Mouse (Mus musculus) C2C12 (cell line): ENCODE measurements around the gene Ccdc14. TPM values are rescaled to one million over a fixed set of nuclear protein-coding genes. Genes with fewer than 3 reads are reported as not detected.
"Not testable (repeated sequence)": the region's sequence is repeated elsewhere in the genome, so short reads cannot be mapped to it uniquely, and the experiment has no call there.

Experiments
- H3K27me3 ChIP-seq: one replicate; pipeline ENCODE4 v1.6.1; 2011; ENCODE audit not compliant: control insufficient read depth, insufficient read depth, insufficient read length
- H3K36me3 ChIP-seq: one replicate; pipeline ENCODE4 v1.6.1; 2011; ENCODE audit not compliant: control insufficient read depth, insufficient read depth
- H3K4me3 ChIP-seq: one replicate; pipeline ENCODE4 v1.5.1; 2011; ENCODE audit warnings: mild to moderate bottlenecking, control low read depth; ENCODE audit not compliant: poor library complexity, insufficient read depth, severe bottlenecking
- H3K79me2 ChIP-seq: one replicate; pipeline ENCODE4 v1.6.1; 2011; ENCODE audit not compliant: control insufficient read depth, insufficient read depth
- H3K79me3 ChIP-seq: one replicate; pipeline ENCODE4 v1.6.1; 2011; ENCODE audit warnings: low read depth, control low read depth
- H3ac ChIP-seq: one replicate; pipeline ENCODE3; 2011; ENCODE audit warnings: low read depth; ENCODE audit not compliant: control insufficient read depth, insufficient read length
- CEBPB ChIP-seq: IDR thresholded peaks from one replicate; pipeline ENCODE4 v1.6.1; 2011; ENCODE audit warnings: low read depth, mild to moderate bottlenecking, control low read depth, moderate library complexity
- CTCF ChIP-seq: IDR thresholded peaks from one replicate; pipeline ENCODE4 v1.5.1; 2011; ENCODE audit not compliant: control insufficient read depth, insufficient read depth, insufficient read length
- FOSL1 ChIP-seq: IDR thresholded peaks from one replicate; pipeline ENCODE4 v1.8.0; 2011; ENCODE audit warnings: mild to moderate bottlenecking, low read length; ENCODE audit not compliant: poor library complexity, insufficient read depth, severe bottlenecking
- MAX ChIP-seq: IDR thresholded peaks from one replicate; pipeline ENCODE4 v1.6.1; 2011; ENCODE audit warnings: mild to moderate bottlenecking, control low read depth
- MYOD1 ChIP-seq: IDR thresholded peaks from one replicate; pipeline ENCODE4 v1.6.1; 2011; ENCODE audit warnings: low read depth; ENCODE audit not compliant: control insufficient read depth, insufficient read length
- MYOG ChIP-seq: IDR thresholded peaks from one replicate; pipeline ENCODE4 v1.6.1; 2011; ENCODE audit not compliant: control insufficient read depth, insufficient read length; ENCODE audit errors: extremely low read depth
- USF1 ChIP-seq: IDR thresholded peaks from one replicate; pipeline ENCODE4 v1.6.1; 2011; ENCODE audit warnings: low read depth, mild to moderate bottlenecking, control low read depth, moderate library complexity
- polyA plus RNA-seq: library from polyadenylated mRNA; unstranded; fragments of >200 nt; fragmentation: generic; extraction: Trizol; gene quantifications from one replicate; pipeline ENCODE4 v1.2.1, GENCODE M21; 2012; ENCODE audit warnings: missing spikeins

The Ccdc14 gene
- polyA plus RNA-seq, 1 experiment: 2.1 TPM

GRCm38 (mm10) chr16:34700165-34700827 is 9.9 kb downstream of the Ccdc14 start:
- H3K79me3 ChIP-seq: no peaks in the 10 kb centered on the region
- H3K27me3 ChIP-seq: no peaks in the 10 kb centered on the region
- no peak for TF ChIP-seq USF1
- TF ChIP-seq CEBPB: no peak
- TF ChIP-seq CTCF: peak; percentile 36
- TF ChIP-seq MYOG: no peak

GRCm38 (mm10) chr16:34700828-34701216 is 10.4 kb downstream of the Ccdc14 start:
- TF ChIP-seq CTCF (no peak), FOSL1 (no peak), MAX (no peak), USF1 (no peak), MYOG (no peak), MYOD1 (no peak), CEBPB (no peak)
- H3K79me3 ChIP-seq: no peaks in the 10 kb centered on the region
- H3ac ChIP-seq: no peak overlapping the region
- no peaks in the 10 kb centered on the region for H3K27me3 ChIP-seq
- H3K4me3 ChIP-seq: no peak overlapping the region
- no peaks in the 10 kb centered on the region for H3K79me2 ChIP-seq
- peaks cover 36% of the 10 kb centered on the region for H3K36me3 ChIP-seq

More at GRCm38 (mm10) chr16:34700165-34700827, 9.9 kb downstream of the Ccdc14 start:
- H3K4me3 ChIP-seq: no peak overlapping the region
- no peaks in the 10 kb centered on the region for H3K79me2 ChIP-seq
- H3K36me3 ChIP-seq: peaks cover 30% of the 10 kb centered on the region
- no peak overlapping the region for H3ac ChIP-seq

GRCm38 (mm10) chr16:34706019-34706418 is 15.6 kb downstream of the Ccdc14 start:
- Histone ChIP-seq H3K4me3 (no peak overlapping the region), H3K27me3 (no peaks in the 10 kb centered on the region), H3K36me3 (peaks cover 47% of the 10 kb centered on the region), H3ac (no peak overlapping the region), H3K79me3 (no peaks in the 10 kb centered on the region), H3K79me2 (no peaks in the 10 kb centered on the region)
- TF ChIP-seq MAX (no peak), MYOG (no peak), FOSL1 (no peak), USF1 (no peak), CTCF (no peak), CEBPB (no peak), MYOD1 (no peak)

GRCm38 (mm10) chr16:34706487-34706946 is 16.1 kb downstream of the Ccdc14 start:
- Histone ChIP-seq H3K36me3 (peaks cover 47% of the 10 kb centered on the region), H3ac (no peak overlapping the region)
- TF ChIP-seq MYOD1: no peak
- no peak for TF ChIP-seq FOSL1
- TF ChIP-seq CTCF: no peak
- no peak for TF ChIP-seq CEBPB
- TF ChIP-seq USF1: no peak
- no peak for TF ChIP-seq MAX

DNA sequence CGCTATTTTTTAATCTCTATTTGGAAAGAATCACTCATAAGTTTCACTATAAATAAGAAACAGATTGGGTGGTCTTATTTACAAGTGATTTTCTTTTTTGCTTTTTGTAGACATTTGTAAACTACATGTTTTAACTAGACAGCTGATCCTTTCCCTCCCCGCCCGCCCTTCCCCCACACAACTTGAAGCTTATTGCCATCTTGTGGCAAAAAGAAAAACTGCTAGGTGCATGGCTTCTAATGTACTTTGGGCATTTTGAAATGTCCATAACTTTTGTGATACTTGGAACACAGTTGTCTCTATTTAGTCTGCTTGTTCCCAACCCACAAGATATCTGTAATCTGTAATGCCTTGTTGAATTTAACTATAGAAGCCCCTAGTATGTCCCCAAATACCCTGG is 21.1 kb downstream of the Ccdc14 start:
- H3K27me3 ChIP-seq: no peaks in the 10 kb centered on the region
- H3K79me3 ChIP-seq: no peaks in the 10 kb centered on the region
- peaks cover 29% of the 10 kb centered on the region for H3K36me3 ChIP-seq
- TF ChIP-seq USF1: no peak
- TF ChIP-seq MYOG: no peak
- TF ChIP-seq CEBPB: no peak
- no peak for TF ChIP-seq CTCF
- no peak for TF ChIP-seq MYOD1
- no peak for TF ChIP-seq MAX
- no peak for TF ChIP-seq FOSL1
- no peaks in the 10 kb centered on the region for H3K79me2 ChIP-seq
- no peak overlapping the region for H3K4me3 ChIP-seq
- H3ac ChIP-seq: no peak overlapping the region

More at GRCm38 (mm10) chr16:34706487-34706946, 16.1 kb downstream of the Ccdc14 start:
- no peak overlapping the region for H3K4me3 ChIP-seq
- H3K27me3 ChIP-seq: no peaks in the 10 kb centered on the region
- H3K79me2 ChIP-seq: no peaks in the 10 kb centered on the region
- H3K79me3 ChIP-seq: no peaks in the 10 kb centered on the region

DNA sequence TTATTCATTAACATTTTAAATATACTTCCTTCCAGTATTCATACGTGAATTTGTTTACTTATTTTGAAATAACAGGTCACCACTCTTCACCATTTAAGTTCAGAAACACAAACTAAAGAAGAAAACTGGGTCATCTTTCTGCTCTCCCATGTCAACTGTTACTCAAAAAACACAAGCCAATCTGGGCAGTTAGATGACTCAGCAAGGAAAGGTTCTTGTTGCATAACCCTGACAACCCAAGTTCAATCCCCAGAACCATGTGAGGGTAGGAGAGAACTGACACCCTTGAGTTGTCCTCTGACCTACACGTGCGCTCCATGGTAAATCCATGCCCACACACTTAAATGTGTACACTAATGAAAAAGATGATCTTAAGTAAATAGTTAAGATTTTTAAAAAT is 34.7 kb downstream of the Ccdc14 start:
- Histone ChIP-seq H3K36me3 (peaks cover 25% of the 10 kb centered on the region), H3ac (no peak overlapping the region), H3K79me2 (no peaks in the 10 kb centered on the region), H3K27me3 (no peaks in the 10 kb centered on the region), H3K79me3 (no peaks in the 10 kb centered on the region), H3K4me3 (no peak overlapping the region)
- no peak for TF ChIP-seq MYOG
- TF ChIP-seq CEBPB: no peak
- no peak for TF ChIP-seq FOSL1
- TF ChIP-seq CTCF: no peak
- no peak for TF ChIP-seq MAX
- TF ChIP-seq MYOD1: no peak
- TF ChIP-seq USF1: no peak

GRCm38 (mm10) chr16:34728610-34729009 is 38.2 kb downstream of the Ccdc14 start:
- H3K4me3 ChIP-seq, H3K79me2 ChIP-seq, H3ac ChIP-seq, H3K36me3 ChIP-seq, H3K79me3 ChIP-seq, H3K27me3 ChIP-seq: not testable (repeated sequence)
